Mouse (Mus musculus) cerebellum, adult 2 months (tissue): Measurements from ENCODE around the gene Gm16223. TPM values are rescaled to one million over a fixed set of nuclear protein-coding genes. Genes with fewer than 3 reads are reported as not detected.

Source experiments
- DNase-seq, 2 experiments: peaks; one replicate each; pipeline ENCODE4 v3.0.0; 2021
- H3K27ac ChIP-seq: fragments of 200-500 bp; 2 replicates; pipeline ENCODE4 v1.5.1; 2012; ENCODE audit warnings: low read length, control low read depth, inconsistent platforms; ENCODE audit not compliant: insufficient read depth
- H3K27me3 ChIP-seq: fragments of 200-500 bp; 2 replicates; pipeline ENCODE4 v1.6.1; 2012; ENCODE audit warnings: inconsistent platforms, mild to moderate bottlenecking, low read length, moderate library complexity; ENCODE audit not compliant: control insufficient read depth, insufficient read depth
- H3K4me1 ChIP-seq: fragments of 200-500 bp; 2 replicates; pipeline ENCODE4 v1.6.1; 2011; ENCODE audit warnings: low read length; ENCODE audit not compliant: control insufficient read depth, insufficient read depth
- H3K4me3 ChIP-seq: fragments of 200-500 bp; replicated peaks from 2 replicates; pipeline ENCODE3; 2011; ENCODE audit warnings: mild to moderate bottlenecking, low read depth, low read length, control low read depth; ENCODE audit not compliant: insufficient read depth
- CTCF ChIP-seq: fragments of 200-500 bp; IDR thresholded peaks from 2 replicates; pipeline ENCODE4 v1.5.1; 2011; ENCODE audit warnings: low read depth, mild to moderate bottlenecking, control low read depth, low read length, moderate library complexity, borderline replicate concordance; ENCODE audit not compliant: insufficient read depth
- POLR2A ChIP-seq: fragments of 200-500 bp; IDR thresholded peaks from 2 replicates; pipeline ENCODE4 v1.6.1; 2011; ENCODE audit warnings: low read length, control low read depth, borderline replicate concordance; ENCODE audit not compliant: insufficient read depth
- WGBS: fragments of 180-500 bp; shearing (Covaris S2); methylation state at CpG from one replicate; pipeline ENCODE4 v1.1.7; 2018; 5-methylcytosine and 5-hydroxymethylcytosine counted together
- polyA plus RNA-seq: library from polyadenylated mRNA; depleted of rRNA; stranded (reverse); fragments of >200 nt; gene quantifications from 2 replicates; pipeline ENCODE4 v1.2.3, GENCODE M21; 2012

The Gm16223 gene
- polyA plus RNA-seq, 1 experiment, result 0.05 TPM

DNA sequence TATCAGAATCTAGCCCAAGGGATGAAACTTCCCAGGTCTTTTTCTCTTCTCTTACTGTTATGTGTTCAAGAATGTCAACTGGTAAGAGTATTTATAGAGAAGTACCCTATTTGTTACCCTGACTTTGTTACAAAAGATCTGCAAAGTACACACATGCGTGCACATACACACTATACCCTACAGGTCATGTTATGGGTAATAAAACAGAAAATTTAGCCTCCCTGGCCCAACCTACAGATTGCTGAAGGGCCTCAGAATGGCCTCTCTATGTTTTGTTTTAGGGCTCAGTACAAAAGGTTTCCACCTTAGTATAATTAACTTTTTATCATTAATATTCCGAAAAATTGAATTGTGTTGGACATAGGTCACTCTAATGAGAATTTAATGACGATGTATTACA lies 685 bp upstream of the Gm16223 start:
- WGBS, result 83% methylated on average over 3 of the region's 3 CpGs
- no peak for DNase-seq
- Histone ChIP-seq H3K4me3 (no peak overlapping the region), H3K27me3 (no peaks in the 10 kb centered on the region), H3K4me1 (peaks cover 5% of the 10 kb centered on the region; the same call in 1 of the 2 replicates), H3K27ac (no peak overlapping the region)
- TF ChIP-seq CTCF, result no peak
- no peak for TF ChIP-seq POLR2A

DNA sequence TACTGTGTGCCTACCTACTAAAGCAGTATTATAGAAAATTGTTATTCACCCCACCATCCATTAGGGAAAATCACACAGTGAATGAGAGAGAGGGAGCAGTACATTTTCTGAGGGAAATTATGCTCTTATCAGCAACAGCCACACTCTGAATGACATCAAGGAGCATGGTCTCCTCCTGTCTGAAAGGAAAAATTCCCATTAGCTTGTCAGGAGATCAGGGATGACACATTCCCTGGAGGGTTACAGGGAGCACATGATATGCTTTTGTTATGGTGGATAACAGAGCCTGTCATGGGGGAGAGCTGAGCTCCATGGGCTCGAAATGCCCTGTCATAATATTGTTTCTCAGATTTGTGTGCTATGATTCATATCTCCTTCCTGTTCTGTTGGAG lies 424 bp downstream of the Gm16223 start:
- TF ChIP-seq CTCF (no peak), POLR2A (no peak)
- H3K4me1 ChIP-seq, result peaks cover 5% of the 10 kb centered on the region; the same call in 1 of the 2 replicates
- WGBS, result 81% methylated on average over 1 of the region's 1 CpGs
- no peak for DNase-seq
- H3K4me3 ChIP-seq, result no peak overlapping the region
- H3K27me3 ChIP-seq, result no peaks in the 10 kb centered on the region
- H3K27ac ChIP-seq, result no peak overlapping the region

DNA sequence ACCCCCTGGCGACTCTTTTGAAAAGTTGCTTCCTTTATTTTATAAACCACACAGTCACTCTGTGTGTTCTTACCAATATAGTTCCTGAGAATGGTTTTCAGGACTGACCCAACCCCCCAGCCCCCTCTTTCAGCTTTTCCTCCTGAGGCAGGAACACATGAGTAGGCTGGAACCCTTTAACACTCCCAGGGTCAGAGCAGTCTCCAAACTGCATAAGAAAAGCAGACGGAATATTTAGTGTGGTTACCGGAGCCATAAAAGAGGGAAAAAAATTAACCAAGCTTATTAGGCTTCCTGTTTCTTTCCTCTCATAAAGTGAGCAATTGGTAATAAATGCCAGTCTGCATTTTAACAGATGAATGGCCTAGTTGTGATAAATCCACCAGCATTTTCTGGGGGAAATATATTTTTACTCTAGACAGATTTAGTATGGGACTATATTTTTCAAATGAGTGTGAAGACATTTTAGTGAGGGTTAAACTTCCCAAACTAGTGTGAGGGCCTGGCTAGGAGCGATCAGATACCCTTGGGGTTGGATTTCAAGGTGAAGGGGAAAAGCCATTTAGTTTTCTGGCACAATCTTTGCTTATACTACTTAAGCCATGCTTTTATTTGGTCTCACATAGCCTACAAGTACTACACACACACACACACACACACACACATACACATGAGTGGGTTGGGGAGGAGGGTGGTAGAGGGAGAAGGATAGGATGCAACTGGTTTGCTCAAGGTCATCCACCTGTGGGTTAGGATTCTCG lies 49.0 kb downstream of the Gm16223 start:
- DNase-seq, result no peak
- no peaks in the 10 kb centered on the region for H3K27me3 ChIP-seq
- no peak overlapping the region for H3K27ac ChIP-seq
- H3K4me1 ChIP-seq, result no peaks in the 10 kb centered on the region
- no peak for TF ChIP-seq POLR2A
- no peak for TF ChIP-seq CTCF
- H3K4me3 ChIP-seq, result no peak overlapping the region
- 92% methylated on average over 5 of the region's 5 CpGs for WGBS

DNA sequence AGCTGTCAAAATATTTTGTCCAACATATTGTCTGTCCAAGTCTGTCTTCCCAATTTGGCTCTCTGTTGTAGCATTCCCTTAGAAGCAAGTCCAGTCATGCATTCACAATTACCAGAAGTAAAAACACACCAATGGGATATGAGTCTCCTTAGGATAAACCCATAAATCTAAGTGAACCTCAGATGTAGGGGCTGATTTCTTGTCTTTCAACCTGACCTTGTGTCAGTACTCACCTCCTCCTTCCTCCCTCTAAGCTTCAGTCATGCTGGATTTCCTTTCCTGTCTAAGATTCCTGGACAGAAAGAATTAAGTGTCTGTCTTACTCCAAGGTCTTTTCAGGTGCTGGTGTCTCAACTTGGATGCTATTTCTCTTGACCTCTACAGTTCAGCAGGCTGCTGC lies 57.8 kb downstream of the Gm16223 start:
- DNase-seq, result peak in 1 of 2 experiments; percentile 13
- Histone ChIP-seq H3K4me3 (no peak overlapping the region), H3K27ac (no peak overlapping the region), H3K4me1 (no peaks in the 10 kb centered on the region), H3K27me3 (no peaks in the 10 kb centered on the region)
- no peak for TF ChIP-seq POLR2A
- TF ChIP-seq CTCF, result no peak

DNA sequence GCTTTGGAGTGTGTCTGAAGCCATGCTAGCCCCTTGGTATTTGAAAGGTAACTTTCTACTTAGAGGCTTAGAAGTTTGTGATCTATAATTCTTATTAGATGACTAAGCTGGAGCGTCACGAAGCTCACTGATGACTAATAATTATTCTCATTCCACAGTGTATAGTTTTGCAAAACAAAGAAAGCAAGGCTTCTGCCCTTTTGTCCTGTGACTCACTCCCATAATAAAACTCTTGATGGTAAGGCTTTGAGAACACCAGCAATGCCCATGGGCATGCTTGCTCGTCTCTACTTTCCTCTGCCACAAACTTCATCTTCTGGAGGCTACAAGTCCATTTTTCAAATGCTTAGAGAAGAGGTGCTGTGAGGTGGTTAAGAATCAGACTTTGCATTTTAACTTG lies 87.9 kb downstream of the Gm16223 start:
- H3K4me3 ChIP-seq, result no peak overlapping the region
- no peak overlapping the region for H3K27ac ChIP-seq
- H3K27me3 ChIP-seq, result no peaks in the 10 kb centered on the region
- DNase-seq, result no peak
- no peak for TF ChIP-seq POLR2A
- no peak for TF ChIP-seq CTCF
- 78% methylated on average over 3 of the region's 3 CpGs for WGBS
- H3K4me1 ChIP-seq, result no peaks in the 10 kb centered on the region

DNA sequence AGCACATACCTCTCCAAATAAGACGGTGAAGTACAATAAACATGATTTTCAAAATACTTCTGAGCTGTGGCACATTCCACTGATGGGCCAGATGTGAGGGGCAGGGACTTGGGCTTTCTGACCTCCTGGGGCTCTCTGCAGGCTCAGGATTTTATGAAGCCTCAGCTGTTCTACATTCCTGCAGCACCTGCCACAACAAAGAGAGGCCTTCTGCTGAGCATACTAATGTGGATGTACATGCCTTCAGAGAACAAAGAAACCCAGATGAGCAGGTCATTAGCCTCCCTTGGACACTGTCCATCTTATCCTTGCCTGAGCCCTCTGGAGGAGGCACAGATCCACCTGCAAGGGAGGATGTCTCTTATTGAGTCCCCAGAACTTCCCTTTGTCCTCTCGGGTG lies 97.0 kb downstream of the Gm16223 start:
- TF ChIP-seq CTCF, result no peak
- TF ChIP-seq POLR2A, result no peak
- 60% methylated on average over 2 of the region's 2 CpGs for WGBS
- no peaks in the 10 kb centered on the region for H3K27me3 ChIP-seq
- no peaks in the 10 kb centered on the region for H3K4me1 ChIP-seq
- peak in 1 of 2 experiments; percentile 4 for DNase-seq
- H3K27ac ChIP-seq, result no peak overlapping the region
- no peak overlapping the region for H3K4me3 ChIP-seq

DNA sequence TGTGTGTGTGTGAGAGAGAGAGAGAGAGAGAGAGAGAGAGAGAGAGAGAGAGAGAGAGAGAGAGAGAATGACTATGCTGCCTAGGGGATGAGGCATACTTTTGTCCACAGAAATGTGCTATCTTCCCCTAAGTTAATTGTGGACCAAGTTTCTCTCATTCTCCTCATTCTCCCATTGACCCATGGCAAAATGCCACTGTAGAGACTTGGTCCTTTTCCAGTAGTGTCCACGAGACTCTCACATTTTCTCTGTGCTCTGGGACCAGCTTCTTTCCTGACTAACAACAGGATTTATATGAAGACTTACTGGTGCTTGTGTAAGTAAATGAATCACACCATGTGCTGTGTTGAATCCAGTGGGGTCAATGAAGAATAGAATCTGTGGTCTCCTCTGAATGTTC lies 98.6 kb downstream of the Gm16223 start:
- Histone ChIP-seq H3K4me3 (no peak overlapping the region), H3K27ac (no peak overlapping the region), H3K4me1 (no peaks in the 10 kb centered on the region), H3K27me3 (no peaks in the 10 kb centered on the region)
- 31% methylated on average over 1 of the region's 1 CpGs for WGBS
- no peak for DNase-seq
- TF ChIP-seq POLR2A, result no peak
- no peak for TF ChIP-seq CTCF

DNA sequence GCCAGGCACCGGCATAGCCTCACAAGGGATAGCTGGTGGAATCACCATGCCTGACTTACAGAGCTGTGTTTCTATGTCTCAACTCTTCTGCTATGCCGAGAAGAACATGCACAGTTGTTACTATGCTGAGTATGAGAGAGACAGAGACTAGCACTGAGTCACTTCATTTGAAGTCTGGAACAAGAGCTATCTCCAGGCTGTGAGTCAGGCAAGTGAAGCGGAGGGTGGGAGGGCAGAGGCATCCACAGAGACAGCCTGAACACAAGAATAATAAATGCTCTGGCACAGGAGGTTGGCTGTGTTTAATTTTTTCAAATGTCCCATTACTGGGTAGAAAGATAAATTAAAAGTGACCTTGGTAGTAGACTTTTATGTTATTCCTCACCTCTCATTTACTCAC lies 100.3 kb downstream of the Gm16223 start:
- Histone ChIP-seq H3K27me3 (no peaks in the 10 kb centered on the region), H3K27ac (no peak overlapping the region), H3K4me3 (no peak overlapping the region), H3K4me1 (no peaks in the 10 kb centered on the region)
- TF ChIP-seq POLR2A (no peak), CTCF (no peak)
- no peak for DNase-seq
- WGBS, result 94% methylated on average over 3 of the region's 3 CpGs
